Mouse (Mus musculus) hindbrain, embryonic 13.5 days (tissue): ENCODE data around the gene Creb1. TPM values are rescaled to one million over a fixed set of nuclear protein-coding genes. Genes with fewer than 3 reads are reported as not detected.
A peak's percentile ranks its signal among the peaks of the same experiment; 100 is the strongest.

ENCODE experiments used
- ATAC-seq: fragments of 200-750 bp; cut with Nextera tagmentation; 2 replicates; pipeline ENCODE4 v1.8.0; 2017; ENCODE audit warnings: moderate TSS enrichment; ENCODE audit not compliant: low FRiP score
- H3K27ac ChIP-seq: fragments of 300-500 bp; sonication (generic); 2 replicates; pipeline ENCODE4 v1.5.1; 2015; ENCODE audit warnings: inconsistent platforms, mild to moderate bottlenecking, moderate library complexity
- H3K27me3 ChIP-seq: fragments of 300-500 bp; sonication (generic); 2 replicates; pipeline ENCODE4 v1.6.1; 2015; ENCODE audit warnings: mild to moderate bottlenecking, inconsistent platforms
- H3K36me3 ChIP-seq: fragments of 300-500 bp; sonication (generic); 2 replicates; pipeline ENCODE4 v1.6.1; 2015; ENCODE audit warnings: mild to moderate bottlenecking, inconsistent platforms
- H3K4me1 ChIP-seq: fragments of 300-500 bp; sonication (generic); replicated peaks from 2 replicates; pipeline ENCODE4 v1.6.1; 2015; ENCODE audit warnings: inconsistent platforms
- H3K4me2 ChIP-seq: fragments of 300-500 bp; sonication (generic); 2 replicates; pipeline ENCODE4 v1.6.1; 2015; ENCODE audit warnings: inconsistent platforms, mild to moderate bottlenecking, moderate library complexity
- H3K4me3 ChIP-seq: fragments of 300-500 bp; sonication (generic); 2 replicates; pipeline ENCODE4 v1.5.1; 2015; ENCODE audit warnings: mild to moderate bottlenecking, inconsistent platforms
- H3K9ac ChIP-seq: fragments of 300-500 bp; sonication (generic); 2 replicates; pipeline ENCODE4 v1.6.1; 2015; ENCODE audit warnings: mild to moderate bottlenecking, inconsistent platforms
- H3K9me3 ChIP-seq: fragments of 300-500 bp; sonication (generic); 2 replicates; pipeline ENCODE4 v1.6.1; 2016; ENCODE audit warnings: inconsistent platforms
- WGBS: fragments of 180-500 bp; shearing (Covaris S2); methylation state at CpG from one replicate; pipeline ENCODE4 v1.1.7; 2015; 5-methylcytosine and 5-hydroxymethylcytosine counted together
- polyA plus RNA-seq: library from polyadenylated mRNA; unstranded; fragments of >200 nt; fragmentation: Nextera tagmentation; extraction: Ambion mirVana; gene quantifications from 2 replicates; pipeline ENCODE4 v1.2.1, GENCODE M21; 2015

The Creb1 gene
- polyA plus RNA-seq = 35.5 and 35.9 TPM in 2 replicates

GRCm38 (mm10) chr1:64532589-64533470 lies at the start of gene Creb1:
Gene Creb1, plus strand, starts transcription at chr1:64532645.
- Histone ChIP-seq H3K27ac (peak within 1 kb of the TSS; percentile 100), H3K27me3 (no peaks in the 10 kb centered on the region), H3K4me3 (peak within 1 kb of the TSS; percentile 94), H3K4me1 (peaks cover 39% of the 10 kb centered on the region), H3K36me3 (no peaks in the 10 kb centered on the region), H3K4me2 (peak within 1 kb of the TSS; percentile 87), H3K9me3 (no peaks in the 10 kb centered on the region; the same call in 1 of the 2 replicates), H3K9ac (peak within 1 kb of the TSS; percentile 97)
- WGBS = under 1% methylated on average over 67 of the region's 119 CpGs
- ATAC-seq = peak; percentile 99

- ATAC-seq = no peak
- H3K27ac ChIP-seq = 0 out of 2 replicates have a peak overlapping the region, but pooled peaks have one; percentile 18
- no peaks in the 10 kb centered on the region for H3K9me3 ChIP-seq
- WGBS = 44% methylated on average over 4 of the region's 4 CpGs
- no peak overlapping the region for H3K4me3 ChIP-seq
- H3K4me2 ChIP-seq = no peak overlapping the region
- no peaks in the 10 kb centered on the region for H3K27me3 ChIP-seq
- H3K9ac ChIP-seq = no peak overlapping the region
- H3K4me1 ChIP-seq = no peaks in the 10 kb centered on the region
- no peaks in the 10 kb centered on the region for H3K36me3 ChIP-seq
Measured at GRCm38 (mm10) chr1:64488521-64489029, 43.9 kb upstream of the Creb1 start.

GRCm38 (mm10) chr1:64496803-64497202 lies 35.6 kb upstream of the Creb1 start:
- Histone ChIP-seq H3K4me2 (no peak overlapping the region), H3K4me1 (no peaks in the 10 kb centered on the region), H3K27me3 (no peaks in the 10 kb centered on the region), H3K9me3 (no peaks in the 10 kb centered on the region), H3K36me3 (no peaks in the 10 kb centered on the region), H3K4me3 (no peak overlapping the region), H3K9ac (no peak overlapping the region), H3K27ac (no peak overlapping the region)
- ATAC-seq = no peak

DNA sequence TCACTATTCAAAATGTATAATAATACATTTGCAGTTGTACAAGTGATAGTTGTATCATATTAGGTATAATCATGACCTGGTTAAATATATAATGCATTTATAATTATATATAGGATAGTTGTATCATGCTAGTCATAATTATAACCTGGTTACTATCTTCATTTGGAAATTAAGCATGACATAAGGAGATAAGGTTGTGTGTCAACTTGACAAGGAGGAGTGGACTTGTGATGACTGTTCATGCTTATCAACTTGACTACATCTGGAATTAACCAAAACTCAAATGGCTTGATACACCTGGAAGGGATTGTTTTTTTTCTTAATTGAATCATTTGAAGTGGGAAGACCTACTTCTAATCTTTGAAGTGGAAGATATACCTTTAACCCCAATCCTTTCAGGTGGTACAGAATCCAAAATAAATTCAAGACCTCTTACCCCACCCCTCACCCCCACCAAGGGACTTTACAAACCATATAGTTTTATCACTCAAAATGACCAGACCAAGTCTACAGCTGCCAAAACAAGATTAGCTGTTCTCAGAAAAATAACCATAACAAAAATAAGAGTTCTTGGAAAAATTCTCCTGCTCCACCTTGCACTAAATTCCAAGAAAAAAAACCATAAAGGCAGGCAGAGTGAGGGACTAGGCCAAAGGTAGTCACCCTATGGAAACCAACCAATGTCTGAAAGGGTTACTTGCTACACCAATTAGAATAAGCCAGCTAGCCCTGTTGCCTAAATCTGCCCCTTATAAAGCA lies 30.9 kb upstream of the Creb1 start:
- Histone ChIP-seq H3K4me3 (no peak overlapping the region), H3K27ac (no peak overlapping the region), H3K27me3 (no peaks in the 10 kb centered on the region), H3K9ac (no peak overlapping the region), H3K9me3 (no peaks in the 10 kb centered on the region), H3K4me2 (no peak overlapping the region), H3K4me1 (no peaks in the 10 kb centered on the region), H3K36me3 (no peaks in the 10 kb centered on the region)
- no peak for ATAC-seq

- Histone ChIP-seq H3K36me3 (no peaks in the 10 kb centered on the region), H3K4me2 (no peak overlapping the region), H3K4me1 (no peaks in the 10 kb centered on the region), H3K9ac (no peak overlapping the region), H3K4me3 (no peak overlapping the region), H3K9me3 (no peaks in the 10 kb centered on the region), H3K27me3 (no peaks in the 10 kb centered on the region), H3K27ac (no peak overlapping the region)
- no peak for ATAC-seq
- 86% methylated on average over 7 of the region's 7 CpGs for WGBS
Measured at GRCm38 (mm10) chr1:64508479-64509096, 23.9 kb upstream of the Creb1 start.

GRCm38 (mm10) chr1:64509678-64510077 lies 22.8 kb upstream of the Creb1 start:
- Histone ChIP-seq H3K36me3 (no peaks in the 10 kb centered on the region), H3K9me3 (no peaks in the 10 kb centered on the region), H3K4me2 (no peak overlapping the region), H3K4me3 (no peak overlapping the region), H3K27me3 (no peaks in the 10 kb centered on the region), H3K27ac (no peak overlapping the region), H3K9ac (no peak overlapping the region), H3K4me1 (no peaks in the 10 kb centered on the region)
- WGBS = 37% methylated on average over 1 of the region's 1 CpGs
- ATAC-seq = no peak

GRCm38 (mm10) chr1:64514184-64514583 lies 18.3 kb upstream of the Creb1 start:
- H3K4me3 ChIP-seq = no peak overlapping the region
- H3K4me1 ChIP-seq = no peaks in the 10 kb centered on the region
- H3K9ac ChIP-seq = no peak overlapping the region
- H3K27me3 ChIP-seq = no peaks in the 10 kb centered on the region
- H3K9me3 ChIP-seq = no peaks in the 10 kb centered on the region
- no peak overlapping the region for H3K4me2 ChIP-seq
- 91% methylated on average over 7 of the region's 7 CpGs for WGBS
- no peak for ATAC-seq
- H3K27ac ChIP-seq = no peak overlapping the region
- no peaks in the 10 kb centered on the region for H3K36me3 ChIP-seq

DNA sequence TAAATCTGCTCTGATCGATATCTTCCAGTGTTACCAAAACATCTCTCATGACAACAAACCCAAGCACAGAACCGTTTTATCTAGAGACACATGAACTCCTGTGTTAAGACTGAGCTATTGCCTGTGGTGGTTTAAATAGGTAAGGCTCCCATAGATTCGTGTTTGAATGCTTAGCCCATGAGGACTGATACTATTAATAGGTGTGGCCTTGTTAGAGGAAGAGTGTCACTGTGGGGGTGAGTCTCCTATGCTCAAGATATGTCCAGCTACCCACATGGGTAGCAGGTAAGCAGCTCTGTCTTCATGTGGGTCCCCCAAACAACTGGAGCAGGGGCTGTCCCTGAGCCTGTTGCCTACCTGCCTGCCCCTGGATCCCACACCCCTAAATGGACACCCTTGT lies 15.9 kb upstream of the Creb1 start:
- no peak for ATAC-seq
- H3K27me3 ChIP-seq = no peaks in the 10 kb centered on the region
- 86% methylated on average over 3 of the region's 3 CpGs for WGBS
- H3K27ac ChIP-seq = no peak overlapping the region
- H3K9ac ChIP-seq = no peak overlapping the region
- no peak overlapping the region for H3K4me3 ChIP-seq
- H3K4me2 ChIP-seq = no peak overlapping the region
- H3K4me1 ChIP-seq = no peaks in the 10 kb centered on the region
- H3K36me3 ChIP-seq = no peaks in the 10 kb centered on the region
- H3K9me3 ChIP-seq = no peaks in the 10 kb centered on the region

DNA sequence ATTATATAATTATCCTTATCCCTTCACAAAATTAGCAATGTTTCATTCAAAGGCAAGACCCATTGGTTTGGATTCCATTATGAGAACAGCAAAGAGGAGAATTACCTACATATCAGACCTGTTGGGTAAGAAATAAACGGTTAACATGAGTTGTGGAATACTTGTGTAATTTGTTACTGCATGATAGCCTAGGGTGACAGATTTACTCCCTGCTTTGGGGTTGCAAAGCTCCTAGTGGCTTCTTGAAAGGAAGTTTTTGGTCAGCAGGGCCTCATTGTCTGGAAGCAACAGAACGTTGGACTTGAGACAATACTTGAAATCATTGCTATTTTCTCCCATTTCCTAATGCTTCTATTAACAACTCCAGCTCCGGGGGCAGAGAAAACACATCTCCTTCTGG lies 14.0 kb upstream of the Creb1 start:
- Histone ChIP-seq H3K9ac (no peak overlapping the region), H3K4me2 (no peak overlapping the region), H3K9me3 (no peaks in the 10 kb centered on the region), H3K36me3 (no peaks in the 10 kb centered on the region), H3K4me1 (no peaks in the 10 kb centered on the region), H3K27ac (no peak overlapping the region), H3K4me3 (no peak overlapping the region), H3K27me3 (no peaks in the 10 kb centered on the region)
- 74% methylated on average over 3 of the region's 3 CpGs for WGBS
- ATAC-seq = no peak

DNA sequence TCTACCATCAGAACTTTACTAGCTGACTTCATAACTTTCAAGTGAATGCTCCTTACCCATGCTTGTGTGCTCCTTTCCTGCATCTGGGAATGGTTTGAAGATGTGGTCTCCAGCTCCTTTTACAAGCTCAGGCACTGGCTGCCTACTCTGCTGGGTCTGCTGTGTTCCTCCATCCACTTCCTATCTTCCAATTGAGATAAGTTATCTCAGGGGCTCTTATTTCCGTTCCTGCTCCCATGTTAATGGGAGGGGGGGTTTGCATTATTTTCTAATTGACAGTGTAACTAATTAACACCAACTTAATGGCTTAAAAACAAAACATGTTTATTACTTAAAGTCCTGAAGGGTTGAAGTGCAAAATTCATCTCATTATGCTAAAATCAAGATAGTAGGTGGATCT lies 13.1 kb upstream of the Creb1 start:
- no peak for ATAC-seq
- Histone ChIP-seq H3K36me3 (no peaks in the 10 kb centered on the region), H3K27ac (no peak overlapping the region), H3K27me3 (no peaks in the 10 kb centered on the region), H3K4me1 (no peaks in the 10 kb centered on the region), H3K9ac (no peak overlapping the region), H3K4me2 (no peak overlapping the region), H3K4me3 (no peak overlapping the region), H3K9me3 (no peaks in the 10 kb centered on the region)
- 73% methylated on average over 1 of the region's 1 CpGs for WGBS

- ATAC-seq = no peak
- Histone ChIP-seq H3K9me3 (no peaks in the 10 kb centered on the region), H3K36me3 (no peaks in the 10 kb centered on the region), H3K4me1 (no peaks in the 10 kb centered on the region), H3K4me3 (no peak overlapping the region), H3K4me2 (no peak overlapping the region), H3K27ac (no peak overlapping the region), H3K27me3 (no peaks in the 10 kb centered on the region), H3K9ac (no peak overlapping the region)
- WGBS = 83% methylated on average over 1 of the region's 1 CpGs
Measured at GRCm38 (mm10) chr1:64519901-64520300, 12.5 kb upstream of the Creb1 start.

- ATAC-seq = no peak
- Histone ChIP-seq H3K27me3 (no peaks in the 10 kb centered on the region), H3K36me3 (no peaks in the 10 kb centered on the region), H3K4me3 (no peak overlapping the region), H3K4me1 (no peaks in the 10 kb centered on the region), H3K9me3 (no peaks in the 10 kb centered on the region), H3K4me2 (no peak overlapping the region), H3K9ac (no peak overlapping the region), H3K27ac (no peak overlapping the region)
- 78% methylated on average over 3 of the region's 3 CpGs for WGBS
Measured at GRCm38 (mm10) chr1:64521734-64522133, 10.7 kb upstream of the Creb1 start.
